Mouse (Mus musculus): ENCODE results near the gene Olfr1396.
"Not testable (repeated sequence)": the region's sequence is repeated elsewhere in the genome, so short reads cannot be mapped to it uniquely, and the experiment has no call there.

DNA sequence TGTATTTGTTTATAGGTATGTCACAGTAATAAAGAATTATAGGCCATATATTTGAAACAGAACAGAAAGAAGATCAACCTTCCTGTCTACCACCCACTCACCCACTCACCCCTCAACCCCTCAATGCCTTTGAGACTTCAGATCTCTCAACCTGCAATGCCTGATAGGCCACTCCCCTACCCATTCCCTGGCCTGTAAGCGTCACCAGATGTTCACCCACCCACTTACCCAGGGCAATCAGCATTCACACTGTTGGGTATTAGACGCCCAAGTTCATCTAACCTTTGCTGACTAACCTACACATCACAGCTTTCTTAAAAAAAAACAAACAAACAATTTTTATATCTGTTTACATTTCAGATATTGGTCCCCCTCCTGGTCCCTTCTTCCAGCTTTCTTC, 52.8 kb downstream of the Olfr1396 start:
- not testable (repeated sequence) for TF ChIP-seq GATA1 (IDR thresholded peaks at IDR 0.05; ENCODE audit: borderline replicate concordance, low read length); FLI1 (IDR thresholded peaks at IDR 0.05; ENCODE audit: low read length)
